Mouse (Mus musculus) midbrain, embryonic 14.5 days (tissue): ENCODE measurements around the gene Crybb1. TPM values are rescaled to one million over a fixed set of nuclear protein-coding genes. Genes with fewer than 3 reads are reported as not detected.

Source experiments
- ATAC-seq: fragments of 200-750 bp; cut with Nextera tagmentation; 2 replicates; pipeline ENCODE4 v1.8.0; 2017; ENCODE audit warnings: moderate number of reproducible peaks, moderate library complexity; ENCODE audit not compliant: low FRiP score, low TSS enrichment
- DNase-seq: peaks from one replicate; pipeline ENCODE4 v3.0.0-alpha.2; 2015
- H3K27ac ChIP-seq: fragments of 300-500 bp; sonication (generic); replicated peaks from 2 replicates; pipeline ENCODE4 v1.5.1; 2014; ENCODE audit warnings: mild to moderate bottlenecking, low read depth, low read length, moderate library complexity
- H3K27me3 ChIP-seq: fragments of 300-500 bp; sonication (generic); 2 replicates; pipeline ENCODE4 v1.6.1; 2014; ENCODE audit warnings: low read length, control low read depth, mixed read lengths; ENCODE audit not compliant: control insufficient read depth, insufficient read depth
- H3K36me3 ChIP-seq: fragments of 300-500 bp; sonication (generic); 2 replicates; pipeline ENCODE4 v1.6.1; 2014; ENCODE audit warnings: low read length, control low read depth; ENCODE audit not compliant: control insufficient read depth, insufficient read depth
- H3K4me1 ChIP-seq: fragments of 300-500 bp; sonication (generic); 2 replicates; pipeline ENCODE4 v1.6.1; 2014; ENCODE audit warnings: mild to moderate bottlenecking, antibody characterized with exemption, low read length, control low read depth; ENCODE audit not compliant: control insufficient read depth, insufficient read depth
- H3K4me2 ChIP-seq: fragments of 300-500 bp; sonication (generic); 2 replicates; pipeline ENCODE4 v1.6.1; 2014; ENCODE audit warnings: mild to moderate bottlenecking, low read length, moderate library complexity
- H3K4me3 ChIP-seq: fragments of 300-500 bp; sonication (generic); replicated peaks from 2 replicates; pipeline ENCODE4 v1.5.1; 2014; ENCODE audit warnings: low read depth, low read length
- H3K9ac ChIP-seq: fragments of 300-500 bp; sonication (generic); replicated peaks from 2 replicates; pipeline ENCODE4 v1.6.1; 2014; ENCODE audit warnings: mild to moderate bottlenecking, low read length, moderate library complexity
- H3K9me3 ChIP-seq: fragments of 300-500 bp; sonication (generic); 2 replicates; pipeline ENCODE4 v1.6.1; 2016; ENCODE audit warnings: low read length, control low read depth, mixed read lengths; ENCODE audit not compliant: control insufficient read depth
- WGBS: fragments of 180-500 bp; shearing (Covaris S2); extraction: QIAGEN DNeasy Blood & Tissue Kit; methylation state at CpG from one replicate; pipeline ENCODE4 v1.1.7; 2014; 5-methylcytosine and 5-hydroxymethylcytosine counted together
- polyA plus RNA-seq: library from polyadenylated mRNA; unstranded; fragments of >200 nt; fragmentation: Nextera tagmentation; extraction: Ambion mirVana; gene quantifications from 2 replicates; pipeline ENCODE4 v1.2.1, GENCODE M21; 2014

The Crybb1 gene
- polyA plus RNA-seq, 1 experiment from 2014 or later = 1.9 TPM

DNA sequence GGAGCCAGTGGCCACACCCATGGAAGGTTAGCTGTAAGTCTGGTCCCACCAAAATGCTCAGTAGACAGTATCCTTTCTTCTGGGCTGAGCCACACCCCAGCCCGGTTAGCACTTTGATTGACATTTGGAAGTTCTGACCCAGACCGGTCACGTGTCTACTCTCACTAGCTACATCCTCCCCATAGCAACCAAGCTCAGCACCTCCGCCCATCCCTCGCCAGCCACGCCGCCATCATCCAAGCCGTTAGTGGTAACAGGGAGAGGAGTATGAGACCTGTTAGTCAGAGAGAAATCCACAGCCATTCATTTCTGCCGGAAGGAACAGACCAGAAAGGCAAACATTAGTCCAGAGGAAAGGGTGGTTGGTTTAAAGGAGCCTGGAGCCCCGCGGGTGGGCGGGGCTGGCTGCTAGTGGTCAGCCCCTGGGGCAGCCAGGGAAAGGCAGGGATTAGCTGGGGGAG is 40.3 kb upstream of the Crybb1 start:
- Histone ChIP-seq H3K27me3 (no peaks in the 10 kb centered on the region), H3K27ac (peak overlapping the region; percentile 82), H3K4me2 (peak overlapping the region; percentile 29), H3K9ac (peak overlapping the region; percentile 34), H3K36me3 (peaks cover 27% of the 10 kb centered on the region), H3K9me3 (no peaks in the 10 kb centered on the region), H3K4me1 (peaks cover 53% of the 10 kb centered on the region), H3K4me3 (no peak overlapping the region)
- DNase-seq (peak; percentile 75), ATAC-seq (peak; percentile 28)
- under 1% methylated on average over 12 of the region's 12 CpGs for WGBS

- Histone ChIP-seq H3K4me3 (no peak overlapping the region), H3K27me3 (no peaks in the 10 kb centered on the region), H3K4me2 (peak overlapping the region; percentile 29), H3K36me3 (peaks cover 32% of the 10 kb centered on the region), H3K9me3 (no peaks in the 10 kb centered on the region), H3K4me1 (peaks cover 56% of the 10 kb centered on the region), H3K27ac (peak overlapping the region; percentile 82), H3K9ac (peak overlapping the region; percentile 34)
- ATAC-seq = no peak
- 17% methylated on average over 9 of the region's 9 CpGs for WGBS
- peak; percentile 59 for DNase-seq
Measured at GRCm38 (mm10) chr5:112215801-112216251, 39.8 kb upstream of the Crybb1 start.

DNA sequence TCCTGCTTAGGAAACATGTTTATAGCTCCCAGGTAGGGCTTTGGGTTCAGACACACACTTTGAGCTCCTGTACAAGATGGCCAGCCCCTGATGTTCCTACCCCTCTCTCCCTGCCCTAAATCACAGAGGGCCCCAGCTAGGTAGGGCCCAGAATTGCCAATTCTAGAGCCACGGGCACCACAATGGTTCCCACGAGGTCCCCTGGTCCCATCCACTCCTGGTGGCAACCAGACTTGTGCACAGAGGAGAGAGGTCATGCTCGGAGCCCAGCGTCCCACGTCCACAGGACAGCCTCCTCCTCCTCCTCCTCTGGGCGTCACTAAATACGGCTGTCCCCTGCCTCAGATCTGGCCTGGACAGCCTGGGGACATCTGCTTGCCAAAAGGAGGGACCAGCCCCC is 39.3 kb upstream of the Crybb1 start:
- no peaks in the 10 kb centered on the region for H3K27me3 ChIP-seq
- DNase-seq (peak; percentile 20), ATAC-seq (no peak)
- no peak overlapping the region for H3K4me3 ChIP-seq
- H3K9me3 ChIP-seq = no peaks in the 10 kb centered on the region
- H3K27ac ChIP-seq = peak overlapping the region; percentile 82
- 55% methylated on average over 7 of the region's 7 CpGs for WGBS
- no peak overlapping the region for H3K4me2 ChIP-seq
- H3K36me3 ChIP-seq = peaks cover 37% of the 10 kb centered on the region
- no peak overlapping the region for H3K9ac ChIP-seq
- peaks cover 61% of the 10 kb centered on the region for H3K4me1 ChIP-seq

DNA sequence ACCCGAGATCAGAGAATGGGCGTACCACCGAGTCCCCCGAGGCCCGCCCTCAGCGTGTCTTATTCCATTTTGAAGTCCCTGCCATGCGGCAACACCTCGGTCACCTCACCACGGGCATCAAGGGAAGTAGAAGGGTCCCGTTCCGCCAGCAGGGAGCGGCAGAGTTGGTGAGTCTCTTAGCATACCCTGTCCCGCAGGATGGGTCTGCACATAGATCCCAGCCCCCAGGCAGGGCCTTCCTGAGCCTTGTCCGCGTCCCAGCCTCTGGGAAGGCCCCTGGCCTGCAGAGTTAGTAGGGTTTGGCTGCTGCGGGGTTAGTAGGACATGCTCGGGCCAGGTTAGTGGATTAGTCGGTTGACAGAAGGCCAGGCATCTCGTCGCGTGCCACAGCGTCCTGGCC is 38.6 kb upstream of the Crybb1 start:
- DNase-seq (peak; percentile 57), ATAC-seq (no peak)
- Histone ChIP-seq H3K27me3 (no peaks in the 10 kb centered on the region), H3K4me3 (no peak overlapping the region), H3K4me1 (peaks cover 61% of the 10 kb centered on the region), H3K36me3 (peaks cover 43% of the 10 kb centered on the region), H3K27ac (peak overlapping the region; percentile 82), H3K9me3 (no peaks in the 10 kb centered on the region), H3K9ac (0 out of 2 replicates have a peak overlapping the region, but pooled peaks have one; percentile 1), H3K4me2 (no peak overlapping the region)
- WGBS = 38% methylated on average over 22 of the region's 22 CpGs

DNA sequence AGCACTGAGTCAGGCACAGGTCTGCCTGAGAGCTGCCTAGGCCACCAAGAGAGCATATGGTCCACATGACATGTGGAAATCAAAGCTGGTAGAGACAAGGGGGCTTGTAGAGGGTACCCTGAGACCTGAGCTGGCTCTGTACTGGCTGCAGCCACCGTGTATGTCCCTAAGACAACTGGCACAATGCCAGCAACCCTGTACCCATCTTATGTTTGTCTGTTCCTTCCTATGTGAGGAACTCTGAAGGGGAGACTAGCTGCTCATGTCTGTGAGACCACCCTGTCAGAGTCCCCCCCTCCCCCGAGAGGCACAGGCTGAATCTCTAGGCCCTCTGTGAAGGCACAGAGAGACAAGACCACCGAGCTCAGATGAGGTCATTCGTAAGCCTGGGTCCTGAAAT is 36.9 kb upstream of the Crybb1 start:
- Histone ChIP-seq H3K4me2 (no peak overlapping the region), H3K36me3 (peaks cover 55% of the 10 kb centered on the region), H3K27ac (peak overlapping the region; percentile 82), H3K9me3 (no peaks in the 10 kb centered on the region), H3K4me3 (no peak overlapping the region), H3K4me1 (peaks cover 59% of the 10 kb centered on the region), H3K9ac (no peak overlapping the region), H3K27me3 (no peaks in the 10 kb centered on the region)
- DNase-seq = peak; percentile 43
- 62% methylated on average over 4 of the region's 4 CpGs for whole genome bisulfite sequencing
- ATAC-seq = no peak

DNA sequence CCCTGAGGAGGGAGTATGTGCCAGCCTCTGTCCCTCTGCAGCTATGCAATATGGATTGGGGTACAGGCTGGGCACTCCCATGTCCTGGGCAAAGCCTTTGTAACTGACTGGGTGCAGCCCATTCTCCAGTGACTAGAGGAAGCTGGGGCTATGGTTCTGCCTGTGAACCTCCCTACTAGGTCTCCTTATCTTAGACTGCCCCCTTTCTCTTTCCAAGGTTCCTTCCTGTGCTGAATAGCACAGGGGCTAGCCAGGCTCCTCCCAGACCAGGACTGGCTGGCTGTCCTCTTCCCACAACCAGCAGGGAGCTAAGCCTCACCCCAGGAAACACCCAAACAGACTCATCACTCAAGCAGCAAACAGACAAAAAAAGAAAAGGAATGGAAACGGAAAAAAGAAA is 36.2 kb upstream of the Crybb1 start:
- DNase-seq (no peak), ATAC-seq (no peak)
- 35% methylated on average over 1 of the region's 1 CpGs for WGBS
- H3K27me3 ChIP-seq = no peaks in the 10 kb centered on the region
- no peak overlapping the region for H3K4me3 ChIP-seq
- no peak overlapping the region; the same call in 1 of the 2 replicates for H3K9ac ChIP-seq
- peaks cover 62% of the 10 kb centered on the region for H3K36me3 ChIP-seq
- H3K4me1 ChIP-seq = peaks cover 59% of the 10 kb centered on the region
- no peaks in the 10 kb centered on the region for H3K9me3 ChIP-seq
- H3K4me2 ChIP-seq = no peak overlapping the region
- H3K27ac ChIP-seq = peak overlapping the region; percentile 82

DNA sequence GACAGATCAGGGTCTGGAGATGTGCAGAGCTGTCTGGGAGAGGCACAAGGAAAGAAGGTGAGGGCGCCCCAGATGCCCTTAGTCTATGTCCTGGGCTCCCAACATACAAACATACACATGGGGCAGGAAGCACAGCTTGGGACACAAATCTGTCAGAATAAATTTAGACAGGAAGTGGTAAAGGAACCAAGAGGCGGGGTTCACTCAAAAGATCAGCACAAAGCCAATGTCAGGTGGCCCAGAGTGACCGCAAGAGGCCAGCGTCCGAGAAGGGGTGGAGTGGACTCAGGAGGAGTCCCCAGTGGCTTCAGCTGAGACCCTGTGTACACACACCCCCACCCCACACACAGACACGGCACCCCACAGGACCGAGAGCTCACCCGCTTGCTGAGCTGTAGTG is 35.4 kb upstream of the Crybb1 start:
- peak overlapping the region; percentile 82 for H3K27ac ChIP-seq
- WGBS = 82% methylated on average over 8 of the region's 8 CpGs
- no peak overlapping the region for H3K4me2 ChIP-seq
- no peak overlapping the region for H3K9ac ChIP-seq
- DNase-seq (no peak), ATAC-seq (no peak)
- H3K4me1 ChIP-seq = peaks cover 62% of the 10 kb centered on the region
- H3K36me3 ChIP-seq = peaks cover 65% of the 10 kb centered on the region
- H3K27me3 ChIP-seq = no peaks in the 10 kb centered on the region
- H3K9me3 ChIP-seq = no peaks in the 10 kb centered on the region
- no peak overlapping the region for H3K4me3 ChIP-seq

DNA sequence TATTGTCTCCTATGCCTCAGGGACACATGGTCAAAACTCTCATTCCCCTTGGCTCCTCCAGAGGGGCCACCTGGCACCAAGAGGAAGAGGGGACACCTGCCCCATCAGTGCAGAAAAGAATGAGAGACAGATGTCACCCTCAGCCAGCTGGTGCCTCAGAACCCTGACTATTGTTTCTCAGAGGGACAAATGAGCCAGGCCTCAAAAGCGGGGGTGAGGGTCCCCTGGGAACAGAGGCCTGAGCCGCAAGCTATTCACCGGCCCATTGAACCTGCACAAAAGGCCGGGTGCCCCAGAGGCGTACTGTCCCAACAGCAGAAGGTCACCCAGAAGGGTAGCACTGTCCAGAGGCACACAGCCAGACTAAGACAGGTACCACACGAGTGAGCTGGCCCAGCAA is 30.0 kb upstream of the Crybb1 start:
- H3K4me3 ChIP-seq = peak overlapping the region; percentile 89
- H3K4me1 ChIP-seq = peaks cover 47% of the 10 kb centered on the region
- H3K9me3 ChIP-seq = no peaks in the 10 kb centered on the region
- peak; percentile 14; the same call in 1 of the 2 replicates for ATAC-seq
- H3K9ac ChIP-seq = peak overlapping the region; percentile 99
- no peaks in the 10 kb centered on the region for H3K27me3 ChIP-seq
- peak overlapping the region; percentile 99 for H3K27ac ChIP-seq
- H3K4me2 ChIP-seq = peak overlapping the region; percentile 96
- H3K36me3 ChIP-seq = peaks cover 41% of the 10 kb centered on the region
- DNase-seq = peak; percentile 67
- 4% methylated on average over 6 of the region's 6 CpGs for WGBS

DNA sequence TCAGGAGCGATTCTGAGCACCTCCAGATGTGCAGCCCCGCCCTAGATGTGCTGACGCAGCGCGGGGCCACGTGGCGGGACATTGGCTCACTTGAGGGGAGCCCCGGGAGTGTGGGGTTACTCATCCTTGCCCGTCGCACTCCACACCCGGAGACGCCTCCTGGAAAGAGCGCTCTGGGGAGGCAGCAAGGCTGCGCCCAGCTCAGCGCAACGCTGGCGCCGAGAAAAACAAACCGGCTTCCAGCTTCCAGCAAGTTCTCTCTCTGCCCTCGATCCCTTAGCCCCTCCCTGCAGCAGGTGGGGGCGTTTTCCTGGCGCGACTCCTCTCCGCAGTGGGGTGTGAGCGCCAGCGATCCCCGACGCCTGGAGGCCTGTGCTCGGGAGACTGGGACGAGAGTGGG is 28.3 kb upstream of the Crybb1 start:
- under 1% methylated on average over 30 of the region's 30 CpGs for WGBS
- Histone ChIP-seq H3K27ac (peak overlapping the region; percentile 99), H3K36me3 (peaks cover 27% of the 10 kb centered on the region), H3K4me3 (peak overlapping the region; percentile 89), H3K27me3 (no peaks in the 10 kb centered on the region), H3K9me3 (no peaks in the 10 kb centered on the region), H3K4me1 (peaks cover 40% of the 10 kb centered on the region), H3K9ac (peak overlapping the region; percentile 99), H3K4me2 (peak overlapping the region; percentile 96)
- DNase-seq = peak; percentile 74
- ATAC-seq = peak; percentile 13; the same call in 1 of the 2 replicates
